Mouse (Mus musculus) embryonic facial prominence, embryonic 14.5 days (tissue): ENCODE data around the gene Tex21. TPM values are rescaled to one million over a fixed set of nuclear protein-coding genes. Genes with fewer than 3 reads are reported as not detected.
A peak's percentile ranks its signal among the peaks of the same experiment; 100 is the strongest.

ENCODE experiments used
- ATAC-seq: fragments of 200-750 bp; cut with Nextera tagmentation; 2 replicates; pipeline ENCODE4 v1.8.0; 2017; ENCODE audit warnings: low read depth, moderate number of reproducible peaks, moderate TSS enrichment
- DNase-seq: peaks from one replicate; pipeline ENCODE4 v3.0.0-alpha.2; 2015; ENCODE audit warnings: low spot score
- H3K27ac ChIP-seq: fragments of 300-500 bp; sonication (generic); replicated peaks from 2 replicates; pipeline ENCODE4 v1.5.1; 2014; ENCODE audit warnings: low read depth, mild to moderate bottlenecking, low read length, moderate library complexity
- H3K27me3 ChIP-seq: fragments of 300-500 bp; sonication (generic); replicated peaks from 2 replicates; pipeline ENCODE4 v1.6.1; 2014; ENCODE audit warnings: low read length; ENCODE audit not compliant: control insufficient read depth, insufficient read depth
- H3K36me3 ChIP-seq: fragments of 300-500 bp; sonication (generic); 2 replicates; pipeline ENCODE4 v1.6.1; 2014; ENCODE audit warnings: low read length, mixed read lengths; ENCODE audit not compliant: control insufficient read depth, insufficient read depth
- H3K4me1 ChIP-seq: fragments of 300-500 bp; sonication (generic); 2 replicates; pipeline ENCODE4 v1.6.1; 2014; ENCODE audit warnings: antibody characterized with exemption, low read length; ENCODE audit not compliant: control insufficient read depth, insufficient read depth
- H3K4me2 ChIP-seq: fragments of 300-500 bp; sonication (generic); 2 replicates; pipeline ENCODE4 v1.6.1; 2014; ENCODE audit warnings: low read depth, mild to moderate bottlenecking, low read length, moderate library complexity, mixed read lengths
- H3K4me3 ChIP-seq: fragments of 300-500 bp; sonication (generic); 2 replicates; pipeline ENCODE4 v1.5.1; 2014; ENCODE audit warnings: low read depth, mild to moderate bottlenecking, low read length
- H3K9ac ChIP-seq: fragments of 300-500 bp; sonication (generic); 2 replicates; pipeline ENCODE4 v1.6.1; 2014; ENCODE audit warnings: low read depth, mild to moderate bottlenecking, low read length, moderate library complexity, mixed read lengths
- H3K9me3 ChIP-seq: fragments of 300-500 bp; sonication (generic); 2 replicates; pipeline ENCODE4 v1.6.1; 2016; ENCODE audit warnings: low read length; ENCODE audit not compliant: control insufficient read depth
- WGBS: fragments of 180-500 bp; shearing (Covaris S2); extraction: QIAGEN DNeasy Blood & Tissue Kit; methylation state at CpG from one replicate; pipeline ENCODE4 v1.1.7; 2014; 5-methylcytosine and 5-hydroxymethylcytosine counted together
- polyA plus RNA-seq: library from polyadenylated mRNA; unstranded; fragments of >200 nt; fragmentation: Nextera tagmentation; extraction: Ambion mirVana; gene quantifications from 2 replicates; pipeline ENCODE4 v1.2.1, GENCODE M21; 2014

Tex21 gene
- polyA plus RNA-seq, 1 experiment from 2014 or later, result 0.08 TPM

GRCm38 (mm10) chr12:76281111-76281660, 34.6 kb upstream of the Tex21 start:
- Histone ChIP-seq H3K27me3 (no peaks in the 10 kb centered on the region), H3K4me1 (no peaks in the 10 kb centered on the region), H3K9me3 (no peaks in the 10 kb centered on the region), H3K4me3 (no peak overlapping the region), H3K36me3 (peaks cover 54% of the 10 kb centered on the region), H3K9ac (no peak overlapping the region), H3K4me2 (no peak overlapping the region), H3K27ac (no peak overlapping the region)
- ATAC-seq (no peak), DNase-seq (no peak)
- 82% methylated on average over 2 of the region's 2 CpGs for WGBS

- Histone ChIP-seq H3K27me3 (no peaks in the 10 kb centered on the region), H3K4me1 (no peaks in the 10 kb centered on the region), H3K36me3 (peaks cover 57% of the 10 kb centered on the region), H3K9ac (no peak overlapping the region), H3K9me3 (no peaks in the 10 kb centered on the region), H3K4me3 (no peak overlapping the region), H3K27ac (no peak overlapping the region), H3K4me2 (no peak overlapping the region)
- DNase-seq, result peak; percentile 66
- 86% methylated on average over 9 of the region's 9 CpGs for WGBS
- no peak for ATAC-seq
Measured at GRCm38 (mm10) chr12:76280556-76280955, 34.0 kb upstream of the Tex21 start.

GRCm38 (mm10) chr12:76278209-76278608, 31.7 kb upstream of the Tex21 start:
- Histone ChIP-seq H3K27me3 (no peaks in the 10 kb centered on the region), H3K27ac (no peak overlapping the region), H3K9ac (no peak overlapping the region), H3K36me3 (peaks cover 52% of the 10 kb centered on the region), H3K4me1 (no peaks in the 10 kb centered on the region), H3K4me3 (no peak overlapping the region), H3K4me2 (no peak overlapping the region), H3K9me3 (no peaks in the 10 kb centered on the region)
- WGBS, result 78% methylated on average over 6 of the region's 6 CpGs
- no peak for DNase-seq
- no peak for ATAC-seq

DNA sequence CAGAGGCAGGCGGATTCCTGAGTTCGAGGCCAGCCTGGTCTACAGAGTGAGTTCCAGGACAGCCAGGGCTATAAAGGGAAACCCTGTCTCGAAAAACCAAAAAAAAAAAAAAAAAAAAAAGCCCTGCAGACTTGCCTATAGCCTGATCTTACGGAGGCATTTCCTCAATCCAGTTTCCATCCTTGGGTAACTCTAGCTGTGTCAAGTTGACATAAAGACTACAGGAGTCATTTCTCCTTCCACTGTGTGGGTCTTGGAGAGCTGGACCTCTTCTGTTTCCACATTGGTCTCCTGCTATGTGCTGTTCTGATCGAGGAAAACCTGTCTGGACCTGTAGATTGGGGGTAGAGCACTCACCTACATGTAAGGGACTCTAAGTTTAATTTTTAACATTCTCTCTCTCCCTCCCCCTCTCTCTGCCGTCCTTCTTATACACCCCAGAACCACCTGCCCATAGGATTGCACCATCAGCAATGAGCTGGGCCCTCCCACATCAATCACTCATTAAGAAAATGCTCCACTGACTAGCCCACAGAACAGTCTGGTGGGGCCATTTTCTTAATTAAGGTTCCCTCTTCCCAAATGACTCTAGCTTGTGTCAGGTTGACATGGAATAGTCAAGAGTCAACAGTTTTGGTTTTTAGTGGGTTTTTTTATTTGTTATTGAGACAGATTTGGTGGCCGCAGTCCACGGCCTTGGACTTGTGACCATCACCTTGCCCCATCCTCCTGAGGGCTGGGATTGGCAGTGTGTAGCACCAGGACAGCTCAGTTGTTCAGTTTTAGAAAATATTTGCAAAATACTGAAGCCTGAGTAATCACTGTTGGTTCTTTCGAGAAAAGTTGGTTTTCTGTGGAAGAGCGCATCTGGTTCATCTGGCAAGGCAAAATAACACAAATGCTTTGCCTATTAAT, 26.3 kb upstream of the Tex21 start:
- Histone ChIP-seq H3K4me2 (no peak overlapping the region), H3K4me3 (no peak overlapping the region), H3K27me3 (no peaks in the 10 kb centered on the region), H3K9me3 (no peaks in the 10 kb centered on the region), H3K9ac (no peak overlapping the region), H3K36me3 (peaks cover 31% of the 10 kb centered on the region; the same call in 1 of the 2 replicates), H3K27ac (no peak overlapping the region), H3K4me1 (no peaks in the 10 kb centered on the region)
- no peak for ATAC-seq
- WGBS, result 91% methylated on average over 10 of the region's 10 CpGs
- DNase-seq, result no peak

- no peak overlapping the region for H3K27ac ChIP-seq
- H3K36me3 ChIP-seq, result peaks cover 29% of the 10 kb centered on the region; the same call in 1 of the 2 replicates
- WGBS, result 77% methylated on average over 6 of the region's 6 CpGs
- H3K9me3 ChIP-seq, result no peaks in the 10 kb centered on the region
- ATAC-seq, result no peak
- H3K27me3 ChIP-seq, result no peaks in the 10 kb centered on the region
- DNase-seq, result no peak
- no peaks in the 10 kb centered on the region for H3K4me1 ChIP-seq
- H3K4me2 ChIP-seq, result no peak overlapping the region
- no peak overlapping the region for H3K4me3 ChIP-seq
- H3K9ac ChIP-seq, result no peak overlapping the region
Measured at GRCm38 (mm10) chr12:76271516-76271915, 25.0 kb upstream of the Tex21 start.

DNA sequence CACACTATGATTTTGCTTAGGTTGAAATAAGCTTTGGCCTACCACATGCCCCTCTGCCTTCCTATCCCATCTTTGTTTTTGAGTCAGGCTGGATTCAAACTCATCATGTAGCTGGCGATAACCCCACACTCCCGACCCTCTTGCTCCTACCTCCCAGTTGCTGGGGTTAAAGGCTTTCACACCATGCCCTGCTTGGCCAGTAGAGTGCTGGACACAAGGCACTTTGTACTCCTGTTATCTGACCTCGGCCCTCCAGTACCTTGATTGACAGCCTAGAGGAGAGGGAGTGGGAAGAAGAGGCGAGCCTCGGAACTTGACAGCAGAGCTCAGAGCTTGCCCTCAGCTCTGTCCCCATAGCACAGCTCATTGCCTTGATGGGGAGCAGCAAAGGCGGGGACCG, 22.6 kb upstream of the Tex21 start:
- 61% methylated on average over 7 of the region's 7 CpGs for WGBS
- Histone ChIP-seq H3K4me1 (no peaks in the 10 kb centered on the region), H3K9me3 (no peaks in the 10 kb centered on the region), H3K9ac (no peak overlapping the region), H3K4me2 (no peak overlapping the region), H3K27ac (no peak overlapping the region), H3K27me3 (no peaks in the 10 kb centered on the region), H3K36me3 (peaks cover 21% of the 10 kb centered on the region; the same call in 1 of the 2 replicates), H3K4me3 (no peak overlapping the region)
- ATAC-seq (no peak), DNase-seq (no peak)

- Histone ChIP-seq H3K36me3 (peaks cover 21% of the 10 kb centered on the region; the same call in 1 of the 2 replicates), H3K27ac (no peak overlapping the region), H3K9ac (no peak overlapping the region), H3K27me3 (no peaks in the 10 kb centered on the region), H3K9me3 (no peaks in the 10 kb centered on the region), H3K4me3 (no peak overlapping the region), H3K4me1 (no peaks in the 10 kb centered on the region), H3K4me2 (no peak overlapping the region)
- no peak for ATAC-seq
- 70% methylated on average over 10 of the region's 10 CpGs for WGBS
- DNase-seq, result no peak
Measured at GRCm38 (mm10) chr12:76268686-76269085, 22.1 kb upstream of the Tex21 start.

DNA sequence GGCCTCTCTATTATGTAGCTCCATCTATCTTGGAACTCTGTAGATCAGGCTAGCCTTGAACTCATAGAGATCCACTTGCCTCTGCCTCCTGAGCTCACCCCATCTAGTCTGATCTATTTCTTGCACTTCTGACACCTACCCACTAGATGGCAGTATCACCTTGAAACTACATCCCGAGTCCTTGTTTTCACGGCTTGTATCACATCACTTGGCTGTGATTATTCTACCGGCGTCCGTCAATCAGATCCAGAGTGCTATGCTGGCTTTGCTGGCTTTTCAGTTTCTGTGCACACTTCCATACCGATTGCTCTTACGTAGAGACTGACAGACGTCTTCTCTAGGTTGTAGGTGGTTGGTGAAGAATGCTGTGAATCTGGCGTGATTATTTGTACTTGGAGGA, 20.3 kb upstream of the Tex21 start:
- Histone ChIP-seq H3K9me3 (no peaks in the 10 kb centered on the region), H3K9ac (no peak overlapping the region), H3K4me1 (no peaks in the 10 kb centered on the region), H3K27ac (no peak overlapping the region), H3K4me3 (no peak overlapping the region), H3K36me3 (peaks cover 9% of the 10 kb centered on the region; the same call in 1 of the 2 replicates), H3K27me3 (no peaks in the 10 kb centered on the region), H3K4me2 (no peak overlapping the region)
- peak; percentile 9; the same call in 1 of the 2 replicates for ATAC-seq
- DNase-seq, result peak; percentile 57
- 72% methylated on average over 9 of the region's 9 CpGs for WGBS
